Mouse (Mus musculus) embryo, embryonic 10.5 days (tissue): ENCODE results near the gene Mrgprx2.
"Not testable (repeated sequence)": the region's sequence is repeated elsewhere in the genome, so short reads cannot be mapped to it uniquely, and the experiment has no call there.

ENCODE experiments used
- DNase-seq: peaks from one replicate; pipeline ENCODE4 v3.0.0-alpha.2; 2015; ENCODE audit warnings: low spot score

The Mrgprx2 gene

GRCm38 (mm10) chr7:48499221-48499620, at the start of gene Mrgprx2:
TSS of gene Mrgprx2 (minus strand) at chr7:48499321.
- no peak for DNase-seq

DNA sequence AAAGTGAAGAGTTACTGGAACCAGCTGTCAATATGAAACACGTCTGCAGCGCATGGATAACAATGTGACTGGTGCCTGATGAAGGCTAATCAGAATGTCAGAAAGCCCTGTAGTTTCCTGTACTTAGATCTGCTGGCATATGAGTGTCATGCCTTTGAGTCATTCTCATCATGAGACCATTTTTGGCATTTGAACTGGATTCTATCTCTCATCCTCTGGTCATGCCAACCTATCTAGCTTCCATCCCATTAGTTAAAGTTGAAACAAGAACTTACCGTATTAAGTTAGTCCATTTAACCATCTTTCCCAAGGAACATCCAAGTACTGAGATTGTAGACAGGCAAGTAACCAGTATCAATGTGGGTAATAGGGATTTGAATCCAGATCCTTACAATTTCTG, 42.9 kb downstream of the Mrgprx2 start, which contains the start of gene Mrgprb1:
Gene Mrgprb1, minus strand, starts transcription at position 101 of the 400 bp plus-strand sequence.
- DNase-seq, result no peak

- no peak for DNase-seq
Measured at GRCm38 (mm10) chr7:48436581-48436980, 62.5 kb downstream of the Mrgprx2 start.

DNA sequence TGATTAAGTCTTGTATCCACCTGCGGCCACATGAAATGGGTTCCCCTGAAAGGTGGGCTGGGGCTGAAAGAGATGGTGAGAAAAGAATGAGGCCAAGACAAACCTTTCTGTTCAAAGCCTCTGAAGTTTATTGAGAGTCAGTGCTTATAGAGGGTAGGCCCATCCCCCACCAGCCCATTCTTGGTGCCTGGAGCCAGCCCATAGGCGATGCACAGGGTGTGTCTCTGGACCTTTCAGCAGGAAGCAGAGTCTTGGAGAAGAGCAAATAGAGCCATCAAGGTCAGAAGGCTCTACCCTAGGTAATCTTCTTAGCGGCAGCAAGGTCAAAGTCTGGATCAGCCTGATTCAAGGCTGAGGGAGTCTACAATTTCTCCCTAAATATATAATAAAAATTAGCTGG, 63.2 kb downstream of the Mrgprx2 start:
- DNase-seq, result not testable (repeated sequence)
